Mouse (Mus musculus): ENCODE results near the gene Cacna1g. TPM values are rescaled to one million over a fixed set of nuclear protein-coding genes. Genes with fewer than 3 reads are reported as not detected.
"Not testable (repeated sequence)": the region's sequence is repeated elsewhere in the genome, so short reads cannot be mapped to it uniquely, and the experiment has no call there.

The Cacna1g gene
- polyA plus RNA-seq, 1 experiment = 232 TPM

- TF ChIP-seq POLR2A (IDR thresholded peaks at IDR 0.05; ENCODE audit: borderline replicate concordance, extremely low read depth, insufficient read depth, insufficient read length, poor library complexity, severe bottlenecking) (no peak), CTCF (IDR thresholded peaks at IDR 0.05; ENCODE audit: borderline replicate concordance, extremely low read depth, insufficient read depth, insufficient read length) (no peak)
- no peak for DNase-seq (ENCODE audit: low read depth)
These were observed 73.0 kb downstream of the Cacna1g start for GRCm38 (mm10) chr11:94400996-94401395.

- TF ChIP-seq POLR2A (IDR thresholded peaks at IDR 0.05; ENCODE audit: borderline replicate concordance, extremely low read depth, insufficient read depth, insufficient read length, poor library complexity, severe bottlenecking) (no peak), CTCF (IDR thresholded peaks at IDR 0.05; ENCODE audit: borderline replicate concordance, extremely low read depth, insufficient read depth, insufficient read length) (no peak)
- DNase-seq (ENCODE audit: low read depth) = no peak
These were observed 79.9 kb downstream of the Cacna1g start for GRCm38 (mm10) chr11:94394107-94394506.

- DNase-seq (ENCODE audit: low read depth) = not testable (repeated sequence)
These were observed 80.5 kb downstream of the Cacna1g start for GRCm38 (mm10) chr11:94393490-94393889.

- DNase-seq (ENCODE audit: low read depth) = no peak
- no peak for TF ChIP-seq POLR2A (IDR thresholded peaks at IDR 0.05; ENCODE audit: borderline replicate concordance, extremely low read depth, insufficient read depth, insufficient read length, poor library complexity, severe bottlenecking)
- no peak for TF ChIP-seq CTCF (IDR thresholded peaks at IDR 0.05; ENCODE audit: borderline replicate concordance, extremely low read depth, insufficient read depth, insufficient read length)
These were observed 81.3 kb downstream of the Cacna1g start, which contains the start of gene Abcc3 for GRCm38 (mm10) chr11:94392672-94393109. Abcc3 (minus strand) TSS chr11:94392997.

- TF ChIP-seq CTCF (IDR thresholded peaks at IDR 0.05; ENCODE audit: borderline replicate concordance, extremely low read depth, insufficient read depth, insufficient read length) (no peak), POLR2A (IDR thresholded peaks at IDR 0.05; ENCODE audit: borderline replicate concordance, extremely low read depth, insufficient read depth, insufficient read length, poor library complexity, severe bottlenecking) (no peak)
- DNase-seq (ENCODE audit: low read depth) = no peak
These were observed 82.3 kb downstream of the Cacna1g start for GRCm38 (mm10) chr11:94391661-94392060.

GRCm38 (mm10) chr11:94390825-94391224, 83.2 kb downstream of the Cacna1g start:
- no peak for DNase-seq (ENCODE audit: low read depth)
- no peak for TF ChIP-seq CTCF (IDR thresholded peaks at IDR 0.05; ENCODE audit: borderline replicate concordance, extremely low read depth, insufficient read depth, insufficient read length)
- no peak for TF ChIP-seq POLR2A (IDR thresholded peaks at IDR 0.05; ENCODE audit: borderline replicate concordance, extremely low read depth, insufficient read depth, insufficient read length, poor library complexity, severe bottlenecking)

- TF ChIP-seq POLR2A (IDR thresholded peaks at IDR 0.05; ENCODE audit: borderline replicate concordance, extremely low read depth, insufficient read depth, insufficient read length, poor library complexity, severe bottlenecking) (no peak), CTCF (IDR thresholded peaks at IDR 0.05; ENCODE audit: borderline replicate concordance, extremely low read depth, insufficient read depth, insufficient read length) (no peak)
- no peak for DNase-seq (ENCODE audit: low read depth)
These were observed 84.1 kb downstream of the Cacna1g start for GRCm38 (mm10) chr11:94389724-94390396.

- TF ChIP-seq CTCF (IDR thresholded peaks at IDR 0.05; ENCODE audit: borderline replicate concordance, extremely low read depth, insufficient read depth, insufficient read length) (no peak), POLR2A (IDR thresholded peaks at IDR 0.05; ENCODE audit: borderline replicate concordance, extremely low read depth, insufficient read depth, insufficient read length, poor library complexity, severe bottlenecking) (no peak)
- DNase-seq (ENCODE audit: low read depth) = no peak
These were observed 85.0 kb downstream of the Cacna1g start for GRCm38 (mm10) chr11:94389021-94389420.

GRCm38 (mm10) chr11:94387756-94388155, 86.2 kb downstream of the Cacna1g start:
- DNase-seq (ENCODE audit: low read depth) = no peak
- no peak for TF ChIP-seq POLR2A (IDR thresholded peaks at IDR 0.05; ENCODE audit: borderline replicate concordance, extremely low read depth, insufficient read depth, insufficient read length, poor library complexity, severe bottlenecking)
- TF ChIP-seq CTCF (IDR thresholded peaks at IDR 0.05; ENCODE audit: borderline replicate concordance, extremely low read depth, insufficient read depth, insufficient read length) = no peak

GRCm38 (mm10) chr11:94385977-94386771, 87.8 kb downstream of the Cacna1g start:
- peak; percentile 27 for DNase-seq (ENCODE audit: low read depth)

GRCm38 (mm10) chr11:94379736-94380135, 94.3 kb downstream of the Cacna1g start:
- DNase-seq (ENCODE audit: low read depth) = no peak
- no peak for TF ChIP-seq CTCF (IDR thresholded peaks at IDR 0.05; ENCODE audit: borderline replicate concordance, extremely low read depth, insufficient read depth, insufficient read length)
- TF ChIP-seq POLR2A (IDR thresholded peaks at IDR 0.05; ENCODE audit: borderline replicate concordance, extremely low read depth, insufficient read depth, insufficient read length, poor library complexity, severe bottlenecking) = no peak

More at GRCm38 (mm10) chr11:94385977-94386771, 87.8 kb downstream of the Cacna1g start:
- TF ChIP-seq CTCF (IDR thresholded peaks at IDR 0.05; ENCODE audit: borderline replicate concordance, extremely low read depth, insufficient read depth, insufficient read length) (no peak), POLR2A (IDR thresholded peaks at IDR 0.05; ENCODE audit: borderline replicate concordance, extremely low read depth, insufficient read depth, insufficient read length, poor library complexity, severe bottlenecking) (no peak)

- no peak for DNase-seq (ENCODE audit: low read depth)
- TF ChIP-seq CTCF (IDR thresholded peaks at IDR 0.05; ENCODE audit: borderline replicate concordance, extremely low read depth, insufficient read depth, insufficient read length) (no peak), POLR2A (IDR thresholded peaks at IDR 0.05; ENCODE audit: borderline replicate concordance, extremely low read depth, insufficient read depth, insufficient read length, poor library complexity, severe bottlenecking) (no peak)
These were observed 94.9 kb downstream of the Cacna1g start for GRCm38 (mm10) chr11:94379061-94379460.
